Mouse (Mus musculus) MN1 (cell line): ENCODE results near the gene Gm7861.
"Not testable (repeated sequence)": the region's sequence is repeated elsewhere in the genome, so short reads cannot be mapped to it uniquely, and the experiment has no call there.

Source experiments
- DNase-seq: peaks from one replicate; pipeline ENCODE4 v3.0.0-alpha.2; 2016; ENCODE audit warnings: low spot score

The Gm7861 gene

DNA sequence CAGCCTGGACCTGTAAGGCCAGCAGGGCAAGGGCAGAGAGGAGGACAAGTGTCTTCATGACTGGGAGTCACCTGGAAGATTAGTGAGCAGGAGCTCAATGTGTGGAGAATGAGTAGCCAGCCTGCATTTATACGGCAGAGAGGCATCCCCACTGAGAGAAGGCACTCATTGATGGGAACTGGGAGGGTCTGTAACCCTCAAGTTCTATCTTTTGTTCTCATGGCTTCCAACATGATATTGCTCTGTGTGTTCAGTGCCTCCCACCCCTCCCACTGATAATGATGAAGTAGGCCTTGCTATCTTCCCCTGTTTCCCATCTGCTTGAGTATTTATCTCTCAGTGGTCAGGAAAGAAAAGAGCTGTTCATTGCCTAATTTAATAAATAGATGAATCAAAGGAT lies at the start of gene Gm7861:
Gene Gm7861, minus strand, starts transcription at position 101 of the 400 bp plus-strand sequence.
- not testable (repeated sequence) for DNase-seq

DNA sequence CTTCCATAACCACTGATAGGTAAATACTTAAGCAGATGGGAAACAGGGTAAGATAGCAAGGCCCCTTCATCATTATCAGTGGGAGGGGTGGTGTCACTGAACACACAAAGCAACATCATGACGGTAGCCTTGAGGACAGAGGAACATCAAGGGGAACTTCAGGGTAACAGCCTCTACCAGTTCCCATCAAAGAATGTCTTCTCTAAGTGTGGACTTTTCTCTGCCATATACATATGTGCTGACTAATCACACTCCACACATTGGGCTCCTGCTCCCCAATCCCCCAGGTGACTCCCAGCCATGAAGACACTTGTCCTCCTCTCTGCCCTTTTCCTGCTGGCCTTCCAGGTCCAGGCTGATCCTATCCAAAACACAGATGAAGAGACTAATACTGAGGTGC lies 23.6 kb upstream of the Gm7861 start, which contains the start of gene Defa26:
Gene Defa26, plus strand, starts transcription at position 301 of the 400 bp plus-strand sequence.
- not testable (repeated sequence) for DNase-seq

DNA sequence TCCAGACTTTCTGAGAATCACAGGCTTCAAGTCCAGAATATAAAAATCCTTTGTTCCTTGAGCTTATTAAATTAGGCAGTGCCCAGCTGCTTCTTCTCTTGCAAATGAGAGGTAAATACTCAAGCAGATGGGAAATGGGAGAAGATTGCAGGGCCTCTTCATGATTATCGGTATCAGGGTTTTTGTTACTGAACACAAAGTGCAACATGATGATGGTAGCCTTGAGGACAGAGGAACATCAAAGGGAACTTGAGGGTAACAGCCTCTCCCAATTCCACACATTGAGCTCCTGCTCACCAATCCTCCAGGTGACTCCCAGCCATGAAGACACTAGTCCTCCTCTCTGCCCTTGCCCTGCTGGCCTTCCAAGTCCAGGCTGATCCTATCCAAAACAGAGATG lies 11.6 kb downstream of the Gm7861 start, which contains the start of gene Defa28:
Gene Defa28, plus strand, starts transcription at position 301 of the 400 bp plus-strand sequence.
- DNase-seq = not testable (repeated sequence)

DNA sequence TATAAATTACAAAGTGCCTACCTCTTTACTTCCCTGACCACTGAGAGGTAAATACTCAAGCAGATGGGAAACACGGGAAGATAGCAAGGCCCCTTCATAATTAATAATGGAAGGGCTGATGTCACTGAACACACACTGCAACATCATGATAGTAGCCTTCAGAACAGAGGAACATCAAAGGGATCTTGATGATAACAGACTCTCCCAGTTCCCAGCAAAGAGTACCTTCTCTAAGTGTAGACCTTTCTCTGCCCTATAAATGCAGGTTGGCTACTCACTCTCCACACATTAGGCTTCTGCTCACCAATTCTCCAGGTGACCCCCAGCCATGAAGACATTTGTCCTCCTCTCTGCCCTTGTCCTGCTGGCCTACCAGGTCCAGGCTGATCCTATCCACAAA lies 29.2 kb downstream of the Gm7861 start, which contains the start of gene Defa37:
Gene Defa37, plus strand, starts transcription at position 301 of the 400 bp plus-strand sequence.
- not testable (repeated sequence) for DNase-seq
